Mouse (Mus musculus): ENCODE data around the gene Gm17093.
"Not testable (repeated sequence)": the region's sequence is repeated elsewhere in the genome, so short reads cannot be mapped to it uniquely, and the experiment has no call there.

DNA sequence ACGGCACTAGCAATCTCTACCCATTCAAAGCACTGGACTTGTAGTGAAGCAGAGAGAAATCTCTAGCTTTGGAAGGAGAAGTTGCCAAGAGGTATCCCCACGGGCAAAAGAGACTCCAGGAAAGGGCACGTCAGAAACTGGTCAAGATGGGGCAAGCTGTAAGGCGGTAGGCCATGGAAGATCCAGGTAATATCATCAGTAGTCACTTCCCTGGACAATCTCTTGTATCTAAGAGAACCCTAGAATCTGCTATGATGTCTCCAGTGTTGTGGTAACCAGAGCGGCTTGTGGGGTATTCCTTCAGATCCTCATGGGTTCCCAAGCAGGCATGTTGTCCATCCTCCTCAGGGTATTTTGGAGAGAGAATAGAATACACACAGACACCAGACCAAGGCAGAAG is at the start of gene Gm17093:
- TF ChIP-seq CTCF, EP300 (IDR thresholded peaks at IDR 0.05; ENCODE audit: low read depth): not testable (repeated sequence)

All from liver, postnatal 0 days (tissue).